Mouse (Mus musculus): Measurements from ENCODE around the gene Zfp12.

DNA sequence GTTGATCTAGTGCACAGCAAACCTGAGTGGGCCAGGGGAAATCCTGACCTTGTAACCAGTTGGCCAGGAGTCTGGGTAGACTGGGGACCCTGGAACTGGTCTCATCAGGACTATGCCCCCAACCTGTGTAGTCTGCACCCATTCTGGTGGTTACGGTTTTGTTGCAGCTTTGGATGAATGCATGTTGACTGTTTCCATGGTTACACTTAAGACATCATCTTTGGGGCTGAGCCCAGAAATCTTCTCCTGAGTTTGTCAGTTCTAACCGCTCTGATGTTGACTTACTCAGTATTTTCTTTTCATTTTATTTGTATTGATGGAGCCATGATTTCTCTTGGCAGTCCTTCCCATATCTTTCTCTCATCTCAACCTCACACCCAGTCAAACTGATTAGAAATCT is 60.4 kb downstream of the Zfp12 start:
- no peak for TF ChIP-seq POLR2A (IDR thresholded peaks at IDR 0.05; ENCODE audit: borderline replicate concordance, control insufficient read depth, low read depth, low read length)
- no peak for TF ChIP-seq CTCF (IDR thresholded peaks at IDR 0.05; ENCODE audit: control insufficient read depth, insufficient read depth, low read length)

Data from bone marrow, adult 2 months (tissue).